Mouse (Mus musculus) liver, postnatal 0 days (tissue): ENCODE measurements at regions not wholly inside any gene's neighbourhood (a gene's known extent, or its start where the extent isn't known, plus 50 kb on each side); places are given as distances from the start of the nearest gene placed in this dataset.

Experiments used
- CTCF ChIP-seq: sonication (generic); IDR thresholded peaks from 2 replicates; pipeline ENCODE4 v1.5.1; 2016; ENCODE audit warnings: antibody characterized with exemption, low read depth
- EP300 ChIP-seq: IDR thresholded peaks from 2 replicates; pipeline ENCODE4 v1.6.1; 2016; ENCODE audit warnings: antibody characterized with exemption, low read depth, mild to moderate bottlenecking

DNA sequence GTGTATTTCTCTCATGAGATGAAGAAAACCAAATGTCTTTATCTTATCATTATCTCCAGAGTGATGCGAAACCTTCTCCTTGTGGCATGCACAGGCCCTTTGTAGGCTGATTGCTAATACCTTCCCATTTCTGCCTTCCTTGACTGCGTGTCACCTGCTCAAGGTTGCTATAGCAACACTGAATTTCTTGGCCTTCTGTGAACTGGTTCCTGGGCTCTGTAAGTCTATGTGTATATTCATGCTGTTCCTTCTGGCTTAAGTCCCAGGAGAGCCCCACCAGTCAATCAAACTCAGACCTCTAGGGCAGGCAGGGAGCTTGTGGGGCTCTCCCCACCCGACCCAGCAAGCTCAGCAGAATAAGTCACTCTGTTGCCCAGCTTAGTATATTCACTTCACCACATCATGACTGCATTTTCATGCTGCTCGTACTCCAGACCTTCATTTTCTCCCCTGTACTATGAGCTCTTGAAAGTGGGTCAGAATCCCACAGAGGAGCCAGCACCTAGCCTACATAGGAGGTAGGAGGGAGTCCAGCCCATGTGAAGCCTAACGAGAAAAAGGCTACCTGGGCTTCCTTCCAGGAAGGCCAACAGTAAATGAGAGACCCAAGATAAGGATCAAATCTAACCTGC is 121.9 kb downstream of the Gm10260 start:
- TF ChIP-seq EP300 (no peak), CTCF (no peak)
